Mouse (Mus musculus): ENCODE data around the gene Phb2.

Phb2 gene

DNA sequence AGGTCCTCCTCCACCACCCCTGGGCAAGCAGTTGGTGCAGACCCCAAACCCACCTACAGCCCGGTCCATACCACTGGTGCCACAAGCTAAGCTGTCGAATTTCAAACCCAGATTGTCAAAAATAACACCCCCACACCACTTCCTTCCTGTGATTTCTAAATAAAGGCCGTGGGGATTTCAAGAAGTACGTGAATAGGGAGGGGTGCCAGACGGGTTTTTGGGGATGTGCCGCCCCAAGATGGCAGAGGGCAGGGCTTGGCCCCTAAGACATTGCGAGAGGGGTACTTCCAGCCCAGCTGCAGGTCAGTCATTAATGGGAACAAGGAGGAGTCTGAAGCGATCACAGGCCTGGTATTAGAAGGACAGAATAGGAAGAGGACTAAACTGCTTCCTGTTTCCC is 11.4 kb downstream of the Phb2 start:
- DNase-seq = no peak

DNA sequence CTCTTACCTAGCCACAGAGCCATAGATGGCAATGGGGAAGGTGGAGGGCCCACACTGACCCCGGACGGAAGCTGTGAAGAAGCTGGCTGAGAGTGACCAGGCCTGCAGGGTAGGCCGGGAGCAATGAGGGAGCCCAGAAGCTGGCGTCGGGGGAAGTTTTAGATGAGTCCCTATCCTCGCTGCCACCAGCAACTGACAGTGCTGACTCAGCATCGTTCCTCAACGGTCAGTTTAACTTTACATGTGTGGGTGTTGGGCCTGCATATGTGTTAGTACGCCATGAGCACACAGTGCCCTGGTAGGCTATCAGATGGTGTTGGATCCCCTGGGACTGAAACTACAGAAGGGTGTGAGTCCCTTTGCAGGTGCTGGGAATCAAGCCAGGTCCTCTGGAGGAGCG is 12.3 kb downstream of the Phb2 start:
- no peak for DNase-seq

- no peak for DNase-seq
These were observed 16.5 kb downstream of the Phb2 start for GRCm38 (mm10) chr6:124728621-124729020.

- DNase-seq = no peak
These were observed 17.9 kb downstream of the Phb2 start for GRCm38 (mm10) chr6:124729850-124730705.

- no peak for DNase-seq
These were observed 18.9 kb downstream of the Phb2 start for GRCm38 (mm10) chr6:124731038-124731437.

DNA sequence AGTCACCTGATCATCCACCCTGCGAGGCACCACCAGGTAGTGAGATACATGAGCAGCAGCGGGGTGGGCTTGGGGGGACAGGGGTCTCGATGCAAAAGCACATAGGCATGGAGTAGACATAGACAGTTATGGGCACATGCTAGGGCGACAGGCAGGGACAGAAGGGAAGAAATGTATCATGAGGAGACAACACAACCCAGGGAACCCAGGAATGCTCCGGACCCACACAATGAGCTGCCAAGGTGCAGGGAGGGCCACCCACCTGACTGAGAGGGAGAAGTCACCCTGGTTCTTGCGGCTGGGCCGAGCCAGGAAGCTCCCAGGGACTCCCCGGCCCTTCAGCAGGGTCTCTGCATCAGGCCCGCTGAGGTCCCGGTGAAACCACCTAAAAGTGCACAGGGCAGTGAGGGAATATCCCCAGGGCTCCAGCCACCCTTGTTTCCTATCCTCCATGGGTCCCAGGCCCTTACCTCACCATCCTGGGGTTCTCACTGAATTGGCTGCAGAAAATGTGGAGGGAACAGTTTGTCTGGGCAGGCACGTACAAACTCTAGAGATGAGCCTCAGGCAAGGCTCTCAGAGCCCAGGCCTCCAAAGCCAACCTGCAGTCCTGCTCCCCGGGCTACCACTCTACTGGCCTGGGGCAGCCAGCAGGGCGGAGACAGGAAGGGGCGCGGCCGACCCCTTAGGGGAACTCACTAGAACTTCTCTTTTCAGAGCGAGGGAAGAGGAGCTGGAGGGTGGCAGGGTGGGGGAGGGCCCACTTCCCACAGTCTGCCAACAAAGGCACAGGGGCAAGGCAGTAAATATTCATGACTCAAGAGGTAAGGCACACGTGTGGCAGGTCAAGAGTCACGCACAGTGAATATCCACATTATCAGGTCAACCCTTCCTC is 20.6 kb downstream of the Phb2 start:
- no peak for DNase-seq

GRCm38 (mm10) chr6:124734417-124734816 is 22.3 kb downstream of the Phb2 start:
- DNase-seq = no peak

- DNase-seq = no peak
These were observed 24.9 kb downstream of the Phb2 start for GRCm38 (mm10) chr6:124737040-124737439.

- DNase-seq = peak; percentile 58
These were observed 26.4 kb downstream of the Phb2 start, which contains the start of gene Ptpn6 for GRCm38 (mm10) chr6:124738511-124739023. Gene Ptpn6 (minus strand): TSS chr6:124738714.

DNA sequence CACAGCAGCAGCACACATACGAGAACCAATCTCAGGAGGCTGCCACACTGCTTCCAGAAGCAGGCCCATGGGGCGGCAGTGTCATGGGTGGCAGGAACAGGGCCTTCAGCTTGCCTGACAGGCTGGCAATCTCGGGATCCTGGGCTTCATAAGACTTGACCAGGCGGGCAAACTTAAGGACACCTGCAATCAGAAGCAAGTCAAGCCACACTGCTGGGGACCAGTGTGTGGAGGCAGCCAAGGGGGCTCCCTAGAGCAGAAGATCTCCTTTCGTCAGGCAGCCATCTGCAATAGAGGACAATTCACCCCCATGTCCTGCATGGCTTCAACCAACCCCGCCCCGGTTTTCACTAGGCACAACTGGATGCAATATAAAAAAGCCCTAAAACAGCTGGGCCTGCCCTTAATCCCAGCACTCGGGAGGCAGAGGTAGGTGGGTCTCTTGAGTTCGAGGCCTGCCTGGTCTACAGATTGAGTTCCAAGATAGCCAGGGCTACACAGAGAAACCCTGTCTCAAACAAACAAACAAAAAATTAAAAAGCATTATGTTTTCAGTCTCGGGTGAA is 27.2 kb downstream of the Phb2 start:
- DNase-seq = peak; percentile 45

GRCm38 (mm10) chr6:124740211-124740887 is 28.2 kb downstream of the Phb2 start:
- DNase-seq = peak; percentile 67

GRCm38 (mm10) chr6:124740888-124741761 is 29.0 kb downstream of the Phb2 start, which contains the start of gene Grcc10:
Gene Grcc10 (minus strand): TSS chr6:124741374.
- DNase-seq = peak; percentile 90

GRCm38 (mm10) chr6:124741842-124742241 is 29.7 kb downstream of the Phb2 start:
- DNase-seq = no peak

DNA sequence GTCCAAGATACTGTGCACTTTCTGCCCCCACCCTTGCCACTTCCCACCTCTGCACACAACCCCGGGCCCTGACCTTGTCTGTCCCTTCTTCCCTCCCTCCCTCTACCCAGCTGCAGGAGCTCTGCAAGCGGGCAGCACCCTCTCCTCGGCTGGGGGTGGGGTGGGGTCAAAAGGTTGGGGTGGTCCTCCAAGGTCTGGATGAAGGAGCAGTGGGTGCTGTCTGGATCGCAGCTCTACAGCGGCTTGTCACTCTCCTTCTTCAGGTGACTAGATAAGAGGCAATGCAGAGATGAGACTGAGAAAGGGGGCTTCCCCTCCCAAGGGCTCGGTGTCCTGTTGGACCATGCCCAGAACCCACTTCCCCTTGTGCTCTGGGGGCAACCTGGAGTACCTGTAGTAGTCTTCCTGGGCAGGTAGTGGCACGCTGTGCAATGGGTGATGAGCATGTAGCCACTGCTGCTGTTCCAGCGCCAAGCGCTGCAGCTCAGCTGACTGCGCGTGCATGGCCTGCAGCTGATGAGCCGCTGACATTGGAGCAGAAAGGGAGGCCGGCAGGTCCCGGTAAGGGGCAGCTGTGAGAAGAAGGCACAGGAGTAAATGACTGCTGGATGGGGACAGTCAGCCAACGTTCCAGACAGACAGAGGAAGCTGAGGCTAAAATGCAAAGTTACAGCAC is 30.8 kb downstream of the Phb2 start:
- DNase-seq = peak; percentile 73

DNA sequence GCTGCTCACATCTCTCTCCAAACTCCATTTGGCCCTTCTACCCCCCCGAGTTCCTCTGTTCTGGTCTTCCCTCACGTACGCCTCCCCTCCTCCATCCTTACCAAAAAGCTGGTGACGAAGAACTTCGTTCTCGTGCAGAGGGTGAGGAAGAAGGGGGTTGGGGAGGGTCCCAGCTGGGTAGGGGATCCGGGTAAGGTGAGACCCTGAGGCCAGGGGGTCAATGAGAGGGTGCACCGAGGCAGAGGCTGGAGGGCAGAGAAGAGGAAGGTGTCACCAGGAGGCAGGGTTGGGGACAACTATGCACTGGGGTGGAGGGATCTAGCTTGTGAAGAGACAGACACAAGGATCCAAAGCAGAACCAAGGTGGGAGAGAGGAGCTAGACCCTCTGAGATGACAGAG is 31.5 kb downstream of the Phb2 start:
- peak; percentile 67 for DNase-seq

- peak; percentile 83 for DNase-seq
These were observed 32.7 kb downstream of the Phb2 start for GRCm38 (mm10) chr6:124744755-124745321.

- DNase-seq = peak; percentile 97
These were observed 33.6 kb downstream of the Phb2 start for GRCm38 (mm10) chr6:124745490-124746295.

- DNase-seq = no peak
These were observed 34.1 kb downstream of the Phb2 start for GRCm38 (mm10) chr6:124746296-124746605.

Measured in cerebellum, adult 11-12 months (tissue).